Mouse (Mus musculus) lung, postnatal 0 days (tissue): ENCODE measurements around the gene Rtbdn. TPM values are rescaled to one million over a fixed set of nuclear protein-coding genes. Genes with fewer than 3 reads are reported as not detected.

Experiments
- ATAC-seq: fragments of 200-750 bp; cut with Nextera tagmentation; 2 replicates; pipeline ENCODE4 v1.8.0; 2017; ENCODE audit warnings: moderate library complexity
- DNase-seq: peaks from one replicate; pipeline ENCODE4 v3.0.0-alpha.2; 2016; ENCODE audit warnings: low spot score
- H3K27ac ChIP-seq: fragments of 300-500 bp; sonication (generic); 2 replicates; pipeline ENCODE4 v1.5.1; 2014; ENCODE audit warnings: antibody characterized with exemption, mild to moderate bottlenecking, low read length, mixed read lengths
- H3K27me3 ChIP-seq: fragments of 300-500 bp; sonication (generic); replicated peaks from 2 replicates; pipeline ENCODE4 v1.6.1; 2014; ENCODE audit warnings: low read length, mixed read lengths; ENCODE audit not compliant: insufficient read depth
- H3K36me3 ChIP-seq: fragments of 300-500 bp; sonication (generic); 2 replicates; pipeline ENCODE4 v1.6.1; 2014; ENCODE audit warnings: low read length, mixed read lengths; ENCODE audit not compliant: insufficient read depth
- H3K4me1 ChIP-seq: fragments of 300-500 bp; sonication (generic); 2 replicates; pipeline ENCODE4 v1.6.1; 2014; ENCODE audit warnings: antibody characterized with exemption, low read depth, low read length, mixed read lengths; ENCODE audit not compliant: insufficient read depth
- H3K4me2 ChIP-seq: fragments of 300-500 bp; sonication (generic); replicated peaks from 2 replicates; pipeline ENCODE4 v1.6.1; 2014; ENCODE audit warnings: low read depth, mild to moderate bottlenecking, low read length, moderate library complexity, mixed read lengths
- H3K4me3 ChIP-seq: fragments of 300-500 bp; sonication (generic); 2 replicates; pipeline ENCODE4 v1.5.1; 2014; ENCODE audit warnings: low read depth, low read length
- H3K9ac ChIP-seq: fragments of 300-500 bp; sonication (generic); replicated peaks from 2 replicates; pipeline ENCODE4 v1.6.1; 2014; ENCODE audit warnings: low read depth, mild to moderate bottlenecking
- H3K9me3 ChIP-seq: fragments of 300-500 bp; sonication (generic); 2 replicates; pipeline ENCODE4 v1.6.1; 2016; ENCODE audit warnings: low read length, mixed read lengths
- CTCF ChIP-seq: IDR thresholded peaks from 2 replicates; pipeline ENCODE4 v1.5.1; 2016; ENCODE audit warnings: antibody characterized with exemption, mild to moderate bottlenecking
- EP300 ChIP-seq: IDR thresholded peaks from 2 replicates; pipeline ENCODE4 v1.6.1; 2016; ENCODE audit warnings: antibody characterized with exemption, mild to moderate bottlenecking, control low read depth
- WGBS: fragments of 180-500 bp; shearing (Covaris S2); extraction: QIAGEN DNeasy Blood & Tissue Kit; methylation state at CpG from one replicate; pipeline ENCODE4 v1.1.7; 2014; 5-methylcytosine and 5-hydroxymethylcytosine counted together
- polyA plus RNA-seq: library from polyadenylated mRNA; unstranded; fragments of >200 nt; fragmentation: Nextera tagmentation; extraction: Ambion mirVana; gene quantifications from 2 replicates; pipeline ENCODE4 v1.2.1, GENCODE M21; 2015

The Rtbdn gene
- polyA plus RNA-seq, 1 experiment from 2014 or later: not detected

DNA sequence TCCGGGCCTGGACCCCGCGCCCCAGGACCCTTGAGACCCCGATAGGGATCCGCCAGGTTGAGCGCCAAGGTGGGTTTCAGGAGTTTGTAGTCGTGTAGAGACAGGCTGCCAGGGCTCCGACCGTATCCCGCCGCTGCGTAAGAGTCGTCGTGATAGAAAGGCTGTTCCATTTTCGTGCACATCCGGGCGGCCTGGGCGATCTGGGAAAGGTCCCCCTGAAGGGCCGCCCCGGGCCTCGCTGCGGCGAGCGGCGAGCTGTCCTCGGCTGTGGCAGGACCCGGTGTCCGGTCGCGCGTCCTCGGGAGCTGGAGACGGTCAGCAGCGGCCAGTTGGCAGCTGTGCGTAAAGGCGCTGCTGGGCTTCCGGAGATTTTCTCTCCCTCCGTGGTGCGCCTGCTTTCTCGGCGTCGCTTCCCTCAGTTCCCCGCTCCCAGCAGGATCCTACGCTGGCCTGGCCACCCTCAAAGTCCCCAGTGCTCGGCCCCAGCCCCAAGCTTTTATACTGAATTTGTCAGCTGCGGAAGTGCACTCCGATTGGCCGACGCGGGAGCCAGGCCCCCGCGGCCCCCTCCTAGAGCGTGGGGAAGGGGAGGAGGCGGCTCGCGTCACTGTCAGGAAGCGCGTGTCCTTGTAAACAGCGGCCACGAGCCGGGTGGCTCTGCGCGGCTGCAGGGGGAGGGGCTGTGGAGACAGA lies 31.6 kb downstream of the Rtbdn start, which contains the start of gene Junb:
TSS of gene Junb (minus strand) at position 471 of the 693 bp plus-strand sequence.
- H3K4me2 ChIP-seq: peak within 1 kb of the TSS; percentile 89
- TF ChIP-seq EP300 (peak; percentile 95), CTCF (no peak)
- H3K36me3 ChIP-seq: no peaks in the 10 kb centered on the region
- H3K27ac ChIP-seq: peak within 1 kb of the TSS; percentile 99
- peak within 1 kb of the TSS; percentile 96 for H3K9ac ChIP-seq
- no peaks in the 10 kb centered on the region for H3K27me3 ChIP-seq
- WGBS: under 1% methylated on average over 56 of the region's 63 CpGs
- peak within 1 kb of the TSS; percentile 93 for H3K4me3 ChIP-seq
- peaks cover 35% of the 10 kb centered on the region for H3K4me1 ChIP-seq
- H3K9me3 ChIP-seq: no peaks in the 10 kb centered on the region
- DNase-seq: peak; percentile 98
- peak; percentile 53 for ATAC-seq

DNA sequence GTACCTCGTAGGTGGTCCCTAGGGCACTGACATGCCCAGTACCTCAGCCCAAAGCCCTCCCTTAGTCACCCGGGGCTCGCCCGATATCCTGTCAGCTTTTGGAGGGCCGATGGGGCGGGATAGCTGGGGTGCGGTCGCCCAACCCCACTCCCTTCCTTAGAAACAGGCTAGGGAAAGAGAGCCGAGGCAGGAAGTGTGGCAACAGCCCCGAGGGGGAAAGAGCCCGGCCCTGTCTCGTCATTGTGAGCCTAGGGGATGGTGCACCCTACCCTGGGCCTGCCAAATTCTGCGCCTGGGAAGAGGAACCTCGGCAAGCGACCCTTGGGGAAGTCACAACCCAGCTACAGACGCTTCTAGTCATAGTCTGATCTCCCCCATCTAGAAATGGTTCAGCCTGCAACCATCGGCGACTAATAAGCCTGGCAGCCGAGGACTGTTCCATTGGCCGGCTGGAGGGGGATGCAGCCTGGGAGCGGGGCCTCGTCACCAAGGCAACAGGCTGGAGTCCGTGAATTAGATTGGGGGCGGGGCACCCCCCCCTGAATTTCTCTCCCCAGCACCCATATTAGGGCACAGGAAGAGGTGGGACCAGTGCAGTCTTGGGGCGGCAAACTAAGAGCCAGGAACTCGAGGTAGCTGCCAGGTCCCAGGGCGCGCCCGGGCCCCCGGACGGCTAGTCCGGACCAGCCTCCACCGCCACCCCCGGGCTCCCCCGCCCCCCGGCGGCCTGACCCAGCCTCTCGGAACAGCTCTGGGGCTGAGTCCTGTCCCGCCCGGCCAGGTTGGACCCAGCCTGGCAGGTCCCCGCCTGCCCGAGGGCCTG lies 33.0 kb downstream of the Rtbdn start:
- DNase-seq: peak; percentile 97
- Histone ChIP-seq H3K36me3 (no peaks in the 10 kb centered on the region), H3K4me3 (peak overlapping the region; percentile 33), H3K4me1 (peaks cover 46% of the 10 kb centered on the region), H3K9me3 (no peaks in the 10 kb centered on the region), H3K4me2 (peak overlapping the region; percentile 89), H3K27ac (peak overlapping the region; percentile 99), H3K27me3 (no peaks in the 10 kb centered on the region), H3K9ac (peak overlapping the region; percentile 48)
- ATAC-seq: peak; percentile 58
- TF ChIP-seq EP300 (peak; percentile 71), CTCF (peak; percentile 4; the same call in 1 of the 2 replicates)
- 1% methylated on average over 37 of the region's 42 CpGs for WGBS

DNA sequence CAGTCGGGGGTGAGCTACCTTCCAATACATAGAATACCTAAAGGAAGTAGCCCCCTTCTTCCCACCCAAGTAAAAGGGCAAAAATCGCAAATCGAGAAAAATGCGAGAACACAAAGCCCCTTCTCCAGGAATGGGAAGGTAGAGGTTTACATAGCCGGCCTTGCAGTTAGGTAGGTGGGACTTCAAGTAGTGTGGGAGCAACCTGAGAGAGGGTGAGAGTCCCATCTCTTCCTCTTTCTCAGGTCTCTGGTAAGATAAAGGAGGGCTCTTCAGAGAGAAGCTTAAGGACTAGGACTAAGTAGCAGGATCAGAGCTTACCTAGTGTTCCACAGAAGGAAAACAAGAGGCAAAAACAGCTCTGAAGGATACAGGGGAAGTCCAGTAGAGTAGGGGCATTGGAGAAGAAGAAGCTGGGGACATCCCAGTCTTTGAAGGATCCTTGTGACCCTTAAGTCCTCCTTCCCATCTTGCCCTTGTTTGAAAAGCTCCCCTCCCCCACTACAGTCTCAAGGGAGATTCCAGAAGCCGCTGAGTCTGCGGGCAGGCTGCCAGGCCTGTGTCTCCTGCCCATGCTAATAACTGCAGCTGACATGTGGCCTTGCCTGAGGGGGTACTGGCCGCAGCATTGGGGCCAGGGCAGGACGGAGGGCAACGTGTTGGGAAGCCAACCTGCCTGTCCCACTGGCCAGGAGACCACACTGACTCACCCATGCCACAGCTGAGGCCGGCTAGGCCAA lies 34.0 kb downstream of the Rtbdn start:
- no peaks in the 10 kb centered on the region for H3K9me3 ChIP-seq
- no peaks in the 10 kb centered on the region for H3K36me3 ChIP-seq
- H3K4me1 ChIP-seq: peaks cover 55% of the 10 kb centered on the region
- H3K27ac ChIP-seq: peak overlapping the region; percentile 99
- TF ChIP-seq EP300 (peak; percentile 79), CTCF (no peak)
- H3K9ac ChIP-seq: peak overlapping the region; percentile 48; the same call in 1 of the 2 replicates
- ATAC-seq: no peak
- peak; percentile 93 for DNase-seq
- WGBS: 22% methylated on average over 11 of the region's 11 CpGs
- peak overlapping the region; percentile 89 for H3K4me2 ChIP-seq
- no peaks in the 10 kb centered on the region for H3K27me3 ChIP-seq
- peak overlapping the region; percentile 33; the same call in 1 of the 2 replicates for H3K4me3 ChIP-seq

DNA sequence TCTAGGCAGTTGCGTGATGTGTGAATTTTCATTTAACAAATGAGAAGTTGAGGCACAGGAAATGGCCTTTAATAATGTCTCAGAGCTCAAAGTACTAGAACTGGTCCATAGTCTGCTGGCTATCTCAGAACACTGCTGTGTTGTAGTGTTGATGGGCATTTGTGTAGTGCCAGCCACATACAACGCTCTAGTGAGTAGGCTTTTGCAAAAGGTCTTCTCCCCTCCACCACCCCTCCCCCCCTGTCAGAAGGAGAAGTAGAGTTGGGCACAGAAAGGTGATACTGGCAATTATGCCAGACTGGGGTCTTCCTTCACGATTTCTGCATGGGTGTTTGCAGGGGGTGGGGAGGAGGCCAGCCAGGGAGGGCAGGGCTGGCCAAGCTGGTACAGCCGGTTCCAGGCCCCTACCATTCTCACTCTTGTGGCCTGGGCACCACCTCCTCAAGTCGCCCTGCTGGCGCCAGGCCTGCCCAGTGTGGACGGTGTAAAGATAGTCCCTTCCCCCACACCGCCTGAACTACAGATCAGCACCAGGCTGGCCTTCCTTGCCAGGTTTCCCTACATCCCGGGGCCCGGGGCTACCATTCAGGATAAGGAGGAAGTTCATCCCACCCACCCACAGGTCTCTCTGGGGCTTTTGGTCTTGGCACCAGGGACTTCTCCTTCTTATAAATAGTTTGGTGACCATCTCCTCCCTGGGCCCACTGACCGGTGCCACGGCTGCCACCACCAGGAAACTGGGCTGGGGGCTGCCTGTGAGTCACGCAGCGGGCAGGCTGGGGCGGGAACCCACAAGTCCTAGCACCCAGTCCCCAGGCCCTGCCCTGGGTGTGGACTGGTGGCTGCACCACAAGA lies 35.1 kb downstream of the Rtbdn start:
- DNase-seq (peak; percentile 72), ATAC-seq (no peak)
- 57% methylated on average over 15 of the region's 15 CpGs for WGBS
- Histone ChIP-seq H3K4me1 (peaks cover 62% of the 10 kb centered on the region), H3K9me3 (no peaks in the 10 kb centered on the region), H3K4me3 (no peak overlapping the region), H3K9ac (no peak overlapping the region), H3K27me3 (no peaks in the 10 kb centered on the region), H3K4me2 (peak overlapping the region; percentile 89), H3K27ac (peak overlapping the region; percentile 99), H3K36me3 (no peaks in the 10 kb centered on the region)
- no peak for TF ChIP-seq CTCF
- 0 out of 2 replicates have a peak, but pooled peaks have one; percentile 19 for TF ChIP-seq EP300

DNA sequence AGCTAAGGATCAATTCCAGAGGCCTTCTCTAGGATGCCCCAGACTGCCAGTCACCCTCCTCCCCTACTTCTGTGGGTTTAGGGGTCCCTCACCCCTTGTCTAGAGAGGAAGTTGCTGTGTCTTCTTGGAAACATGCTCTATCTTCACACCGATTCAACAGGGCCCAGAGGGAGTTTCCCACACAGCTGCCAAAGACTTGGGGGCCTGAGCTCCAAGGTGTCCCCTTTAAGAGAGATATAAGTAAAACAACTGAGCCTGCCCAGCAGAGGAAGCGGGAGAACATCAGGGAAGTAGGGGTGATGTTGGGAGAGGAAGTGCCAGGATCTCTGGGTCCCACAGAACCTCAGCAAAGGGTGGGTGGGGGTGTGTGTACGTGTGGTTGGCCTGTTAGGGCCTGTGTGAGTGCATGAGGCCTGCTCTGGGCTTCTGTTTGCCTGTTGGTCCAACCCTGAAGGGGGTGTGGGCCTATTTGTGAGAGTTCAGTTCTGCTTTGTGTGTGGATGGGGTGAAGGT lies 35.8 kb downstream of the Rtbdn start:
- TF ChIP-seq CTCF: no peak
- no peak for TF ChIP-seq EP300
- ATAC-seq (no peak), DNase-seq (no peak)
- Histone ChIP-seq H3K4me2 (no peak overlapping the region), H3K27me3 (no peaks in the 10 kb centered on the region), H3K4me1 (peaks cover 62% of the 10 kb centered on the region), H3K9me3 (no peaks in the 10 kb centered on the region), H3K4me3 (no peak overlapping the region), H3K36me3 (no peaks in the 10 kb centered on the region), H3K9ac (no peak overlapping the region), H3K27ac (peak overlapping the region; percentile 99)
- 44% methylated on average over 3 of the region's 3 CpGs for WGBS
